Mouse (Mus musculus): ENCODE results near the gene Tcp1.
"Not testable (repeated sequence)": the region's sequence is repeated elsewhere in the genome, so short reads cannot be mapped to it uniquely, and the experiment has no call there.

The Tcp1 gene

GRCm38 (mm10) chr17:12915488-12915880 lies at the start of gene Tcp1:
Gene Tcp1 (plus strand): TSS chr17:12915701.
- peak; percentile 25 to 54 for DNase-seq

- no peak for DNase-seq
Measured at GRCm38 (mm10) chr17:12866853-12867252, 48.6 kb upstream of the Tcp1 start.

- no peak for DNase-seq
Measured at GRCm38 (mm10) chr17:12868043-12868442, 47.5 kb upstream of the Tcp1 start, which contains the start of gene Mas1. Gene Mas1 (minus strand): TSS chr17:12868143.

- peak in 1 of 2 experiments; percentile 21 for DNase-seq
Measured at GRCm38 (mm10) chr17:12868640-12869039, 46.9 kb upstream of the Tcp1 start.

GRCm38 (mm10) chr17:12872275-12873028 lies 43.0 kb upstream of the Tcp1 start:
- DNase-seq = no peak

- DNase-seq = no peak
Measured at GRCm38 (mm10) chr17:12875734-12876133, 39.8 kb upstream of the Tcp1 start, which contains the start of gene Mrgprh. Gene Mrgprh (plus strand): TSS chr17:12876034.

- peak; percentile 89 to 90 for DNase-seq
Measured at GRCm38 (mm10) chr17:12880178-12880577, 35.3 kb upstream of the Tcp1 start.

- no peak for DNase-seq
Measured at GRCm38 (mm10) chr17:12881216-12881615, 34.3 kb upstream of the Tcp1 start.

GRCm38 (mm10) chr17:12886620-12887019 lies 28.9 kb upstream of the Tcp1 start:
- no peak for DNase-seq

- DNase-seq = no peak
Measured at GRCm38 (mm10) chr17:12887021-12887775, 28.3 kb upstream of the Tcp1 start.

GRCm38 (mm10) chr17:12891054-12891453 lies 24.4 kb upstream of the Tcp1 start:
- DNase-seq = no peak

GRCm38 (mm10) chr17:12892033-12892432 lies 23.5 kb upstream of the Tcp1 start:
- DNase-seq = no peak

- no peak for DNase-seq
Measured at GRCm38 (mm10) chr17:12897674-12898073, 17.8 kb upstream of the Tcp1 start.

GRCm38 (mm10) chr17:12898607-12899006 lies 16.9 kb upstream of the Tcp1 start:
- DNase-seq = not testable (repeated sequence)

GRCm38 (mm10) chr17:12902291-12902690 lies 13.2 kb upstream of the Tcp1 start:
- no peak for DNase-seq

- no peak for DNase-seq
Measured at GRCm38 (mm10) chr17:12903372-12904333, 11.8 kb upstream of the Tcp1 start.

GRCm38 (mm10) chr17:12904349-12904748 lies 11.2 kb upstream of the Tcp1 start:
- no peak for DNase-seq

GRCm38 (mm10) chr17:12905810-12906209 lies 9.7 kb upstream of the Tcp1 start:
- DNase-seq = no peak

GRCm38 (mm10) chr17:12906436-12906835 lies 9.1 kb upstream of the Tcp1 start:
- DNase-seq = no peak

- DNase-seq = no peak
Measured at GRCm38 (mm10) chr17:12909361-12910280, 5.9 kb upstream of the Tcp1 start, which contains the start of gene Pnldc1. Gene Pnldc1 (minus strand): TSS chr17:12910230.

GRCm38 (mm10) chr17:12910391-12910790 lies 5.1 kb upstream of the Tcp1 start:
- no peak for DNase-seq

Measured in kidney, postnatal 36 days (tissue).